Mouse (Mus musculus) kidney, embryonic 16.5 days (tissue): Measurements from ENCODE around the gene Treh. TPM values are rescaled to one million over a fixed set of nuclear protein-coding genes. Genes with fewer than 3 reads are reported as not detected.
A peak's percentile ranks its signal among the peaks of the same experiment; 100 is the strongest.

ENCODE experiments used
- ATAC-seq: fragments of 200-750 bp; cut with Nextera tagmentation; 2 replicates; pipeline ENCODE4 v1.8.0; 2017; ENCODE audit warnings: moderate TSS enrichment; ENCODE audit not compliant: low FRiP score, low TSS enrichment
- H3K27ac ChIP-seq: fragments of 300-500 bp; sonication (generic); 2 replicates; pipeline ENCODE4 v1.5.1; 2014; ENCODE audit warnings: low read length
- H3K27me3 ChIP-seq: fragments of 300-500 bp; sonication (generic); 2 replicates; pipeline ENCODE4 v1.6.1; 2014; ENCODE audit warnings: low read length, control low read depth, mixed read lengths; ENCODE audit not compliant: insufficient read depth
- H3K36me3 ChIP-seq: fragments of 300-500 bp; sonication (generic); 2 replicates; pipeline ENCODE4 v1.6.1; 2014; ENCODE audit warnings: low read length, control low read depth, mixed read lengths; ENCODE audit not compliant: insufficient read depth
- H3K4me1 ChIP-seq: fragments of 300-500 bp; sonication (generic); 2 replicates; pipeline ENCODE4 v1.6.1; 2014; ENCODE audit warnings: low read length, control low read depth, mixed read lengths; ENCODE audit not compliant: insufficient read depth
- H3K4me2 ChIP-seq: fragments of 300-500 bp; sonication (generic); replicated peaks from 2 replicates; pipeline ENCODE4 v1.6.1; 2014; ENCODE audit warnings: low read depth, low read length
- H3K4me3 ChIP-seq: fragments of 300-500 bp; sonication (generic); 2 replicates; pipeline ENCODE4 v1.5.1; 2014; ENCODE audit warnings: mild to moderate bottlenecking, low read length
- H3K9ac ChIP-seq: fragments of 300-500 bp; sonication (generic); replicated peaks from 2 replicates; pipeline ENCODE4 v1.6.1; 2014; ENCODE audit warnings: low read length
- H3K9me3 ChIP-seq: fragments of 300-500 bp; sonication (generic); 2 replicates; pipeline ENCODE4 v1.6.1; 2016; ENCODE audit warnings: low read length, control low read depth
- WGBS: fragments of 180-500 bp; shearing (Covaris S2); extraction: QIAGEN DNeasy Blood & Tissue Kit; methylation state at CpG from one replicate; pipeline ENCODE4 v1.1.7; 2014; 5-methylcytosine and 5-hydroxymethylcytosine counted together
- polyA plus RNA-seq: library from polyadenylated mRNA; unstranded; fragments of >200 nt; fragmentation: Nextera tagmentation; extraction: Ambion mirVana; gene quantifications from 2 replicates; pipeline ENCODE4 v1.2.1, GENCODE M21; 2015

The Treh gene
- polyA plus RNA-seq, 1 experiment from 2014 or later: 0.17 TPM

DNA sequence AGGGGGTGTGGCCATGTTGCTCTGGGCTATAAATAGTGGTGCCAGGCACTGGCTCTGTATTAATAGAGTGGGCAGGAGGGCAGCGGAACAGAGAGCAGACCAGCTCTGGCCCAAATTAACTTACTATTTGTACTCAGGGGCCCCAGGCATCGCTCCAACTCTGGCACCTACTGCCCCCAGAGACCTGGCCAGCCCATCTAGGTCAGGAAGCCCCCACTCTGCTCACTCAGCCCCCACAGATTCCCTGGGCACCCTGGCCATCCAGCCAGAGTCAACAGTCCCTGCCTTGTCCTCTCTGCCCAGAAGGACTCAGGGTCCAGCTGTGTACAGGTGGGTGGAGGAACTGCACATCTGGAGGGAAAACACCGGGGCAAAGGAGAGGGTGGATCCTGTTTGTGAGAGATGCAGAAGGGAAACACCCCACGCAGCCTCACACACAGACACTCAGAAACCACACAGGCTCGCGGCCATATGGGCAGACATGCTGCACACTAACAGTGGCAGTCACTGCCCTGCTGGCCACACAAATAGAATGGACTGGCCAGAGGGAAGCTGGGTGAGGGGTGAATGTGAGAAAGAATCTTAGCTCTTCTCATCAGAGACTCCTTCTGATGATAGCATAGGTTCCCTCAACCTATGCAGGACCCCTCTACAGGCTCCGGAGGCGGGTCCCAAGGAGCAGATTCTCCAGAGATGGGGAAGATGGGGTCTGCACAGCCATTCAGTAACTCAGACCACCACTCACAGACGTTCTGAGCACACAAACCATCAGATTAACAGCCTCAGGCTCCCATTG, 47.5 kb downstream of the Treh start:
- 11% methylated on average over 9 of the region's 9 CpGs for WGBS
- Histone ChIP-seq H3K27ac (peak overlapping the region; percentile 67), H3K4me3 (peak overlapping the region; percentile 64), H3K9me3 (no peaks in the 10 kb centered on the region), H3K4me1 (peaks cover 31% of the 10 kb centered on the region), H3K27me3 (no peaks in the 10 kb centered on the region), H3K9ac (peak overlapping the region; percentile 82), H3K36me3 (peaks cover 11% of the 10 kb centered on the region), H3K4me2 (peak overlapping the region; percentile 85)
- ATAC-seq: peak; percentile 21

DNA sequence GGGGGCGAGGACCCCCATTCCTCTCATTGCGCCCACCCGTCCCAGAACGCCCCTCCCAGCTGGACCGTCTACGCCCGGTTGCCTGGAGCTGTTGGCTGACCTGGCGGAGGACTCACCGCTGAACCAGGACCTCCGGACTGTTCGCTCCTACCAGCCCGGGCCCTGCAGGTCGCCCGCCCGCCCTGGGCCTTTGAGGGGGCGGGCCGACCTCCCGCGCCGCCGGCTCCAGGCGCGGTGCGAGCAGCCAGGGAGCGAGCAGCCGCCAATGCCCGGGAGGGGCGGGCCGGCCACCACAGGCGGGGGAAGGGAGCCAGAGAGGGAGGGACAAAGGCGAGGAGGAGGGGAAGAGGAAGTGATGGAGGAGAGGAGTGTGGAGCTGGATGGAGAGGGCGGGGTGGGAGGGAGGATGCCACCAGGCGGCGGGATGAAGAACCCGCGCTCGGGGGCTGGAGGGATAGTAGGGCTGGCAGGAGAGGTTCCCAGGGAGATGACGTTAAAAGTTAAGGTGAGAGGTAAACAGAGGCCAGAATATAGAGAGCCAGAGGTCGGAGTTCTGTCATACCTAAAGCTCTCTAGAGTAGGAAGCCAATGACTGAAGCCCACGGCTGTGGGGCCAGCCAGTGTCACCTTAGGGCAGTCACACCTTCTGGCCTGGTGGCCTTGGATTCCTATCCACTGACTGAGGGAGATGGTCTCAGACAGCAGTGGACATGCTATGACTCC, 48.3 kb downstream of the Treh start:
- peak overlapping the region; percentile 64 for H3K4me3 ChIP-seq
- peak overlapping the region; percentile 85 for H3K4me2 ChIP-seq
- under 1% methylated on average over 33 of the region's 40 CpGs for WGBS
- peaks cover 6% of the 10 kb centered on the region for H3K36me3 ChIP-seq
- peak; percentile 91 for ATAC-seq
- peak overlapping the region; percentile 67 for H3K27ac ChIP-seq
- H3K27me3 ChIP-seq: no peaks in the 10 kb centered on the region
- peak overlapping the region; percentile 82 for H3K9ac ChIP-seq
- no peaks in the 10 kb centered on the region for H3K9me3 ChIP-seq
- peaks cover 38% of the 10 kb centered on the region for H3K4me1 ChIP-seq

- peak overlapping the region; percentile 64; the same call in 1 of the 2 replicates for H3K4me3 ChIP-seq
These were observed 48.8 kb downstream of the Treh start for GRCm38 (mm10) chr9:44721877-44722186.

DNA sequence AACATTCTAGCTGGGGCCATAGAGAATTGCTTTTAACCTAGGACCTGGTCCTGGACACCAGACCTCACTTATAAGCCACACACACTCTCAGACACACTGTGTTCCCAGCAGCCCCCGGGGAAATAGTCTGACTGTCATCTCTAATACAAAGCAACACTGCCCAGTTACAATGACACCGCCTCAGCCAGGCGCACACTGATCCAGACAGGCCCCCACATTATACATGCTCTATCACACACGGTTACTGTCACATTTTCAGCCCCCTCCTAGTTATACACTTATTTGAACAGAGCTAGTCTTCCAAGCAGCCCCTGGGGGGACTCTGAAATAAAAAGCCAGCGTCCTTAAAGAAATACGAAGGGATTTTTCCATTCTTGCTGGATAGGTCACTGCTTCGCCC, 49.5 kb downstream of the Treh start:
- no peak overlapping the region for H3K9ac ChIP-seq
- H3K9me3 ChIP-seq: no peaks in the 10 kb centered on the region
- H3K4me2 ChIP-seq: no peak overlapping the region
- ATAC-seq: no peak
- H3K4me1 ChIP-seq: peaks cover 50% of the 10 kb centered on the region
- peaks cover 3% of the 10 kb centered on the region; the same call in 1 of the 2 replicates for H3K36me3 ChIP-seq
- 67% methylated on average over 7 of the region's 7 CpGs for WGBS
- H3K4me3 ChIP-seq: no peak overlapping the region
- H3K27ac ChIP-seq: peak overlapping the region; percentile 45
- no peaks in the 10 kb centered on the region for H3K27me3 ChIP-seq

More at GRCm38 (mm10) chr9:44721877-44722186, 48.8 kb downstream of the Treh start:
- peaks cover 3% of the 10 kb centered on the region; the same call in 1 of the 2 replicates for H3K36me3 ChIP-seq
- H3K4me2 ChIP-seq: peak overlapping the region; percentile 85
- WGBS: 78% methylated on average over 3 of the region's 3 CpGs
- H3K4me1 ChIP-seq: peaks cover 43% of the 10 kb centered on the region
- peak overlapping the region; percentile 82; the same call in 1 of the 2 replicates for H3K9ac ChIP-seq
- ATAC-seq: no peak
- peak overlapping the region; percentile 44 for H3K27ac ChIP-seq
- no peaks in the 10 kb centered on the region for H3K9me3 ChIP-seq
- H3K27me3 ChIP-seq: no peaks in the 10 kb centered on the region

DNA sequence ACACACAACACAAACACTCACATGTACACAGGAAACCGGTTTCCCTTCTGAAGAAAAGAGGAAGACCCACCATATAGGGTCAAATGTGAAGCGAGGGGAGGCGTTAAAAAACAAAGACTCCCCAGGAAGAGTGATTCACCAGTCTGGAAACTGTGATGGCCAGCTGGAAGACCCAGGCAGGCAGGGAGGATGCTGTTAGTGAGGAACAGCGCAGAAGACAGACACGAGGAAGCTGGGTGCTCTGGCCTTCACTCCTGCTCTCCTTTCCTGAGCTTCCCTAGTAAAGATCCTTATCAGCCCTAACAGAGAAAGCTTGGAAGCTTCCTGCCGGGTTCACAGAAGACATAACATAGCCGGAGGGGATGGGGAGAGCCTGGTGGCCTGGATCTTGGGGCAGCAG, 50.0 kb downstream of the Treh start:
- Histone ChIP-seq H3K27me3 (no peaks in the 10 kb centered on the region), H3K4me1 (peaks cover 54% of the 10 kb centered on the region), H3K4me3 (no peak overlapping the region), H3K27ac (peak overlapping the region; percentile 58), H3K9ac (no peak overlapping the region), H3K36me3 (peaks cover 3% of the 10 kb centered on the region; the same call in 1 of the 2 replicates), H3K4me2 (no peak overlapping the region), H3K9me3 (no peaks in the 10 kb centered on the region)
- no peak for ATAC-seq
- 42% methylated on average over 7 of the region's 7 CpGs for WGBS

- Histone ChIP-seq H3K27me3 (no peaks in the 10 kb centered on the region), H3K4me1 (peaks cover 58% of the 10 kb centered on the region), H3K4me2 (no peak overlapping the region), H3K4me3 (no peak overlapping the region), H3K9me3 (no peaks in the 10 kb centered on the region), H3K9ac (no peak overlapping the region), H3K27ac (peak overlapping the region; percentile 58), H3K36me3 (peaks cover 3% of the 10 kb centered on the region; the same call in 1 of the 2 replicates)
- 72% methylated on average over 11 of the region's 11 CpGs for WGBS
- no peak for ATAC-seq
These were observed 50.5 kb downstream of the Treh start for GRCm38 (mm10) chr9:44723521-44724041.

GRCm38 (mm10) chr9:44724223-44724622, 51.2 kb downstream of the Treh start:
- H3K4me2 ChIP-seq: no peak overlapping the region
- 70% methylated on average over 6 of the region's 6 CpGs for WGBS
- no peak overlapping the region for H3K4me3 ChIP-seq
- no peak for ATAC-seq
- peaks cover 63% of the 10 kb centered on the region for H3K4me1 ChIP-seq
- peaks cover 3% of the 10 kb centered on the region; the same call in 1 of the 2 replicates for H3K36me3 ChIP-seq
- H3K27me3 ChIP-seq: no peaks in the 10 kb centered on the region
- H3K27ac ChIP-seq: peak overlapping the region; percentile 58; the same call in 1 of the 2 replicates
- H3K9me3 ChIP-seq: no peaks in the 10 kb centered on the region
- no peak overlapping the region for H3K9ac ChIP-seq

GRCm38 (mm10) chr9:44724665-44725064, 51.6 kb downstream of the Treh start:
- Histone ChIP-seq H3K9ac (no peak overlapping the region), H3K4me2 (no peak overlapping the region), H3K9me3 (no peaks in the 10 kb centered on the region), H3K4me1 (peaks cover 63% of the 10 kb centered on the region), H3K27me3 (no peaks in the 10 kb centered on the region), H3K4me3 (no peak overlapping the region), H3K27ac (no peak overlapping the region), H3K36me3 (peaks cover 3% of the 10 kb centered on the region; the same call in 1 of the 2 replicates)
- ATAC-seq: no peak
- WGBS: 50% methylated on average over 2 of the region's 2 CpGs

DNA sequence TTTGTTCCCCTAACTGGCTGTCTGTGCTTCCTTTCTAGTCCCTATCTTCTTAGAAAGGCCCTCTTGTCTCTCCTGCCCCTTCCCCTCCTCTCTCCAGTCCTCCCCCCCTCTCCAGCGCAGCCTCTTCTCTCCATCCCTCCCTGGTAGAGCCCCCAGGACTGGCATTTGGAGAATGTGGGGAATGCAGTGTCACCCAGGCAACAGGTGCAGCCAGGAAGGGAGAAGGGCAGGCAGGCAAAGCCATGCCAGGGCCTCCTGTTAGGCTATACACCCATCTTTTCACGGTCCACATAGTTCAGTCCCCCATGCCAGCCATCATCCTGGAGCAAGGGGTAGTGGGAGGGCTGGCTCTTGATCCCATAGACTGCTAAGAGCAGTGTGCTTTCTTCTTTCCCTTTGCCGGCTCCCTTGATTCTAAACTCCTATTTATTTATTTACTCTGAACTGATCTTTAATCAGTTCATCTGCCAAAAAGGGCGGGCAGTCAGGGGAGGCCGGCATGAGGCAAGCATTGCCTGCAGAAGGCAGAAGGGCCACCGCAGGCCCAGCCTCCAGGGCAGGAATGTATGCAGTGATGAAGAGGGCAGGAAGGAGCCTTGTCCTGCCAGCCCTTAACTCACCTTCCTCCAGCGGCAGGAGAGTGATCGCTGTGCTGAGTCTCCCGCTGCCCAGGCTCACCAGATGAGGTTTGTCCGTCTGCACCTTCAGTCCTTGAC, 53.6 kb downstream of the Treh start:
- H3K4me2 ChIP-seq: no peak overlapping the region
- H3K9me3 ChIP-seq: no peaks in the 10 kb centered on the region
- H3K4me1 ChIP-seq: peaks cover 48% of the 10 kb centered on the region
- H3K4me3 ChIP-seq: no peak overlapping the region
- H3K36me3 ChIP-seq: peaks cover 3% of the 10 kb centered on the region; the same call in 1 of the 2 replicates
- H3K27ac ChIP-seq: peak overlapping the region; percentile 58
- WGBS: 28% methylated on average over 10 of the region's 10 CpGs
- peak overlapping the region; percentile 17; the same call in 1 of the 2 replicates for H3K9ac ChIP-seq
- peak; percentile 81 for ATAC-seq
- H3K27me3 ChIP-seq: no peaks in the 10 kb centered on the region
